ENCODE assay signal across 2 mouse cellular contexts in the genomic region with DNA sequence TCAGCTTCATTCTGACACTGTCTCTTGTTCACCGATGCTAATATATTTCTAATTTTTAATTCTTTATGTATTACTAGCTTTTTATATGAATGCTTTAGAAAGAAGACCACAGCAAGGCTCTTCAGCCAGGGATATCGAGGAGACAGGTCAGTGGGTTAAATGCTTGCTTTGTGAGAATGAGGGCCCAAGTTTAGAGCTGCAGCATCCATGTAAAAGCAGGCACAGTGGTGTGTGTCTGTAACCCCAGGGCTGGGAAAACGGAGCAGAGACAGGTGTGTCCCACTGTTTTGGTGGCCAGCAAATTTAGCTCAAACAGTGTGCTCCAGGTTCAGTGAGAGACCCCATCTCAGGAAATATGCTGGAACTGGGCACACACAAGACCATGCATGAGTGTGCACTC. TPM values are rescaled to one million over a fixed set of nuclear protein-coding genes. Genes with fewer than 3 reads are reported as not detected.
"Had no signal": no experiment of that assay in that cellular context is flagged by ENCODE, and none has a peak within 500 bp of the region (broad histone marks: within the 10 kb centered on the region; RNA-seq: fewer than 3 reads in every experiment).

No protein-coding gene starts in this region.

RNA-seq across cellular contexts. Expression of gene Sytl3, which starts 11.4 kb away (rescaled TPM):
- polyA plus RNA-seq: heart, embryonic 12.5 days; heart, embryonic 13.5 days had no signal
